In the genomic region with DNA sequence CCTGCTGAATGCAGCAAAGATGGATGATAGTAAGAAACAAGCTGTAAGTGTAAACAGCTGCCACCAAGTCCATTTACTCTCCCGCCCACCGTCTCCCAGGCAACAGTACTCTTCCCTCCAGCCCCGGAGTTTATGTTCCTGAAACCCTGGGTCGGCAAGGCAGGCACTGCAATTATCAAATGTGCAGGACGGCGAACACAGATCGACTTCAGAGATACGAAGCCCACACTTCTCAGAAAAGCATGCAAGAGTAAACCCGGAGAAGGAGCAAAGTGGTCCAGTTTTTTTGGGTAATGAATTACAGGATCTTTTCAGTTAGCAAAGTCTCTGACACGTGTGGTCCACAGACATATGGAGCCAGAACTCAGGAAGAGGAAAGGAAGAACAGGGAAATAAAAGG, we compare ENCODE assay signal across 8 mouse cellular contexts. TPM values are rescaled to one million over a fixed set of nuclear protein-coding genes. Genes with fewer than 3 reads are reported as not detected.
DNase-seq lines count a peak whose midpoint lies in the region; ATAC-seq and TF ChIP-seq lines count a peak whose summit lies in the region.

No protein-coding gene starts in this region.

- no peak for TF ChIP-seq CTCF in liver, embryonic 14.5 days (IDR thresholded peaks at IDR 0.05; ENCODE audit: low read depth)

- H3K36me3 ChIP-seq in hindbrain, embryonic 10.5 days: peaks cover 30% of the 10 kb centered on the region
- H3K36me3 ChIP-seq in liver, embryonic 14.5 days (replicated peaks; ENCODE audit: control insufficient read depth, insufficient read depth, low read depth): peaks cover 27% of the 10 kb centered on the region

- TF ChIP-seq EP300 in liver, embryonic 14.5 days (IDR thresholded peaks at IDR 0.05; ENCODE audit: low read depth): no peak

- peak overlapping the region; percentile 90 for H3K4me3 ChIP-seq in hindbrain, embryonic 10.5 days
- H3K4me3 ChIP-seq in liver, embryonic 14.5 days (ENCODE audit: insufficient read depth in 1 of 2, low read depth in 2 of 2, low read length in 2 of 2): peak overlapping the region; percentile 79 to 94

- no peaks in the 10 kb centered on the region for H3K9me3 ChIP-seq in hindbrain, embryonic 10.5 days
- H3K9me3 ChIP-seq in liver, embryonic 14.5 days (ENCODE audit: control insufficient read depth, low read length): no peaks in the 10 kb centered on the region

- H3K27ac ChIP-seq in hindbrain, embryonic 10.5 days: no peak overlapping the region
- H3K27ac ChIP-seq in liver, embryonic 14.5 days: peak overlapping the region; percentile 47

- H3K4me2 ChIP-seq in liver, embryonic 14.5 days (ENCODE audit: low read depth): peak overlapping the region; percentile 89

- 12% methylated on average over 10 of the region's 10 CpGs for WGBS in hindbrain, embryonic 10.5 days
- 3% methylated on average over 10 of the region's 10 CpGs for WGBS in liver, embryonic 14.5 days (ENCODE audit: insufficient replicate concordance)

- H3K27me3 ChIP-seq in hindbrain, embryonic 10.5 days (ENCODE audit: insufficient read depth, poor library complexity, severe bottlenecking): no peaks in the 10 kb centered on the region
- H3K27me3 ChIP-seq in liver, embryonic 14.5 days (ENCODE audit: control insufficient read depth, insufficient read depth, low read length): no peaks in the 10 kb centered on the region

- no peak for ATAC-seq in CD4-positive, CD25-positive, alpha-beta regulatory T cell, adult 4 months
- ATAC-seq in liver, embryonic 14.5 days (ENCODE audit: insufficient read depth): no peak

- peak; percentile 19 for DNase-seq in CD4-positive, CD25-positive, alpha-beta regulatory T cell, adult 2 months (ENCODE audit: low read depth, low spot score)
- DNase-seq in right cerebral cortex, postnatal 10 days (ENCODE audit: low spot score in 2 of 2): peak; percentile 41
- no peak for DNase-seq in right cerebral cortex, postnatal 25 days
- DNase-seq in hindbrain, embryonic 10.5 days (ENCODE audit: low spot score): peak; percentile 54
- DNase-seq in liver, embryonic 14.5 days (ENCODE audit: low read depth in 3 of 3, low spot score in 3 of 3): peak; percentile 58 to 77 (median 59)
- peak; percentile 44 for DNase-seq in yolk sac, embryonic 10.5 days (ENCODE audit: low spot score)
- DNase-seq in cerebellum, postnatal 36 days: no peak

- H3K9ac ChIP-seq in liver, embryonic 14.5 days (replicated peaks): peak overlapping the region; percentile 94

- H3K4me1 ChIP-seq in hindbrain, embryonic 10.5 days (replicated peaks): peaks cover 16% of the 10 kb centered on the region
- H3K4me1 ChIP-seq in liver, embryonic 14.5 days (replicated peaks; ENCODE audit: control insufficient read depth in 2 of 2, insufficient read depth in 2 of 2, low read length in 1 of 2): peaks cover 42 to 50% of the 10 kb centered on the region in 2 experiments

RNA-seq across cellular contexts. Expression of a gene that starts 9.7 kb away (rescaled TPM):
- 100 to 1,000 TPM; 128 TPM for polyA plus RNA-seq in CD4-positive, CD25-positive, alpha-beta regulatory T cell, adult 4 months (2017; shearing (Covaris generic))
- polyA plus RNA-seq in hindbrain, embryonic 10.5 days (2016; fragmentation: Nextera tagmentation; extraction: Ambion mirVana): 43.6 and 61.8 TPM in 2 replicates
- polyA plus RNA-seq in liver, embryonic 14.5 days (2012; rRNA removed): 28.5 and 44.4 TPM in 2 replicates
- 66.0 and 67.7 TPM in 2 replicates for polyA plus RNA-seq in liver, embryonic 14.5 days (2014; fragmentation: Nextera tagmentation; extraction: Ambion mirVana)

RNA-seq across cellular contexts. Expression of a gene that starts 9.8 kb away (rescaled TPM):
- polyA plus RNA-seq in CD4-positive, CD25-positive, alpha-beta regulatory T cell, adult 4 months (2017; shearing (Covaris generic)): 10 to 100 TPM; 48.6 to 70.3 TPM
- 50.1 and 58.6 TPM in 2 replicates for polyA plus RNA-seq in hindbrain, embryonic 10.5 days (2016; fragmentation: Nextera tagmentation; extraction: Ambion mirVana)
- polyA plus RNA-seq in liver, embryonic 14.5 days (2012; rRNA removed): 19.0 and 25.2 TPM in 2 replicates
- 39.4 and 43.3 TPM in 2 replicates for polyA plus RNA-seq in liver, embryonic 14.5 days (2014; fragmentation: Nextera tagmentation; extraction: Ambion mirVana)

RNA-seq across cellular contexts. Expression of a gene that starts 32.9 kb away (rescaled TPM):
- 10 to 100 TPM; 57.5 to 66.1 TPM for polyA plus RNA-seq in CD4-positive, CD25-positive, alpha-beta regulatory T cell, adult 4 months (2017; shearing (Covaris generic))
- polyA plus RNA-seq in hindbrain, embryonic 10.5 days (2016; fragmentation: Nextera tagmentation; extraction: Ambion mirVana): 138 and 158 TPM in 2 replicates
- polyA plus RNA-seq in liver, embryonic 14.5 days (2012; rRNA removed): 28.8 and 92.1 TPM in 2 replicates
- polyA plus RNA-seq in liver, embryonic 14.5 days (2014; fragmentation: Nextera tagmentation; extraction: Ambion mirVana): 342 and 357 TPM in 2 replicates

Comparison
In these comparisons a context has a peak if more than half of its experiments do, and no peak if none do; other contexts are left out.
1. DNase-seq: peak in CD4-positive, CD25-positive, alpha-beta regulatory T cell, adult 2 months (single experiment), right cerebral cortex, postnatal 10 days (2 of 2), hindbrain, embryonic 10.5 days (single experiment), liver, embryonic 14.5 days (3 of 3) and yolk sac, embryonic 10.5 days (single experiment); none in right cerebral cortex, postnatal 25 days (single experiment) and cerebellum, postnatal 36 days (0 of 2).